Mouse (Mus musculus) megakaryocyte, adult 5-6 weeks (primary cell): ENCODE measurements at regions not wholly inside any gene's neighbourhood (a gene's known extent, or its start where the extent isn't known, plus 50 kb on each side); places are given as distances from the start of the nearest gene placed in this dataset.

Source experiments
- ATAC-seq: 2 replicates; pipeline ENCODE4 v1.8.0; 2016; ENCODE audit warnings: mild to moderate bottlenecking, inconsistent platforms; ENCODE audit not compliant: poor library complexity, severe bottlenecking

DNA sequence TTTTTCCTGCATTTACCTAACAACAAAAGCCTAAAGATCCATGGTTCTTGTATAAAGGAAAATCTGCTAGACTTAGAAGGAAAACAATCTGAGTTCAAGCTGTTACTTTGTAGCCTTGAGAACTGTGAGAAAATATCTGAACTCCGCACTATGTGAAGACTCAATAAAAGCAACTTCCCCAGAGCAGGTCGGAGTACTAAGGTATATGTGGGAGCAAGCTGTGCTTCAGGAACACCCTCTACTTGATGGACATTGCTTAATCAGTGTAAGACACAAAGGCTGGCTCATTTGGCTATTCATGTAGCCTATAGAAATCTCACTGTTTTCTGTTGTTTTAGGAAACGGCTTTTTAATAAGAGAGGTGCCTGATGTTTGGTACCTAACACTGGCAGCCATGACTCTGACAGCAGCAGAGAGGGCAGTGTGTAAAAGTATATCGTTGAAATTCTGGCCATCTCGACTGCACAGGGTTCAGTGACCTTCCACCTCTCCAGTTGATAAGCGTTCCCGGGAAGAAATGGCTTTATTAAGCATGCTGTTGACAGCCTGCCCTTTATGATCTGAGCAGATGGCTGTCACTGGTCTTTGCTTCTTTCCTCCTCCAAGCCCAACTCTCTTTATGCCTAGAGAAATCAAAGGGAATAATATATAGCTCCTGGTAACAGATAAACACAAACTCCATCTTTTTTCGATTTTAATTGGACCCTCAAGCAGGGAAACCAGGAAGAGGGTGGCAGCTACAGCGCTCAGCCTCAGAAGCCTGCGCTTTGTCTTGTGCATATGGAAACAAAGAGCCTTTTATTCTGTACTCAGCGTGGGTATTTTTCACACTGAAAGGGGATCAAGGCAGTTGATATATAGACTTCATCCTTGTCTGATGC lies 443.7 kb upstream of the Sel1l start:
- ATAC-seq: no peak

DNA sequence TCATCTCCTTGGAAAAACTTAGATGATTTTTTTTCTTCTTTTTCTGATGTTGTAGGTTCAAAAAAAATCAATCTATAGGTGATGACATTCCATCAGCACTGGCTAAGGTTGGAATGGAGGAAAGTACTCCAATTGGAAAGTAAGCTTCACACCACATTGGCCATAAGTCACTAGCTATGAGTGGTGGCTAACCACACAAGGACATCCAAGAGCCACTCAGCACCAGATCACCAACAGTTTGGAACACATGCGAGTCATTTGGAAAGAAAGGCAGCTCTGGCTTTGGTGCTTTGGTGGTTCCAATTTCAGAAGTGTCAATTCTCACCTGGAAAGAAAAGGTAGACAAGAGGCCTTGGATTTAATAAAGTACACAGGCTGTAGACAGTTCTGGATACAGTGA lies 442.5 kb upstream of the Sel1l start:
- no peak for ATAC-seq

DNA sequence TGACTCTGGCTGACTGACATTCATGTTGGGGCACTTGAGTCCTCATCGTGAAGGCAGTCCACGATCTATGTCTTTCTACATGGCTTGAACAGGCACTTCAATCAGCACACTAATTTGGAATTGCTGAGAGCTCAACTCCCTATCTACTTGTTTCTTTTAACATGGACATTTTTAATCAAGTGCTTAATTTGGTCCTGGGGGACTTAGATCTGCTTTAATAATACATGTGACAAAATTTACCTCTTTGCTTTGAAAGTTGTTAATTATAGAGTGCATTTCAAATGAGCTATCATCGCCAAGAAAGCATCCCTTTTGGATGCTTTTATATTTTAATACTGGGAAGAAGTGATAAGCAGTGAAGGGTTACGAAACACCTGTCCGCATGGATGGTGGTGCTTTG lies 436.6 kb upstream of the Sel1l start:
- ATAC-seq: no peak

DNA sequence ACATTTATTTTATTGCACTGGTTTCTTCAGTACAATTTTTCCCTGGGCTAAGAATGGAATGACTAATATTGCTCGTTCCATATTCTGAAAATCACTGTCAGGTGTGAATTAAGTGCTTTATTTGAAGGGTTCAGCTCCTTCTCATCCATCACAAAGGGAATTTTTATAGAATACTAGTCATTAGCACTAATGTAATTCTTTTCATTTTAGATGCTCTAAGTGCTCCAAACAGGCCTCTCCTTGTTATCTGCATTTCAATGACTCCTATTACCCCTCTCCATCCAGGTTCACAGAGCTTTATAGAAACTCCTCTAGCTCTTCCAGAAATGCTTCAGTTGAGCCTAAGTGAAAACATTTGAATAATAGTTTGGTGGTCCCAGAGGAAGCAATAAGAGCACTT lies 431.5 kb upstream of the Sel1l start:
- no peak for ATAC-seq

DNA sequence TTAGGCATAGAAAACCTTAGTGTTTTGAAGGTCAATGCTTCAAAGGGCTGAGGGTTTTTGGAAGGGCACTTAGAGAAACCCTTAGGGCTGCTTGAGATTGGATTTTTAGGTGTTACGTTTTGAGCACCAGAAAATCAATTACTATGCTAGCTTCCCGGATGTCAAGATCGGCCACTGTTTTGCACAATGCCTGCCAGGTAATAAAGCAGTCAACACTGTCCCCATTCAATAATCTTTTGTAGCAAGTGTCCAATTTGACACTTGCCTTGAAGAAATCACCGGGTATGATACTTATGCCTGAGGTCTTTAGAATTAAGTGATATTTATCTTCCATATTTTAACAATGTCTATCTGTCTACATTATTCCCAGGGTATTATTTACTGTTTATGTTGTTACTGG lies 403.0 kb upstream of the Sel1l start:
- ATAC-seq: no peak

DNA sequence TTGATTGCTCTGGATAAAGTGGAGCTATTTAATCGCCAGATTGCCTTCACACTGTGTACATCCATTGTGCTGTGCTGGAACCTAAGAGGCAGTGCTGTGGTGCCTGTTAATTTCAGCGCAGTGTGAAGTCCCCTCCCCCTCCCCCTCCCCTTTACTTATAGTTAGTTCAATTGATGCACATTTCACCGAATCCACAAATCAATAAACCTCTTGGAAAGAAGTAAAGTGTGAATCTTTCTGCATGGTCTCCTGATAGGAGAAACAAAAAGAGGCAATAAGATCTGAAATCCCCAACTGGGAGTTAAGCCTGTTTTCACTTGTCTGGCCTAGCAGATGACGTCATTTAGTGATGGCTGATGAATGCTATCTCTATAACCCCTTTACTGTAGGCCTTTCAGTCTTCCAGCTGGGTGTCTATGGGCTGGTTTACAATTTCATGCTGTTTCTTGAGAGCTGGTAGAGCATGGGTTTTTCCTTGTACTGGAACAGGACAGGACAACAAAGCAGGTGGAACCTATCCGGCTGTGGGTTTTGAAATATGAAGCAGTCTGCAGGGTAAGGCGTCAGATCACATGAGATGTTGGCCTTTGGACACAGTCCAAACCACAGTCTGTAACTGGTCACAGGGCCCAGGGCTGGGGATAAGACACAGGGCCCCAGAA lies 398.0 kb upstream of the Sel1l start:
- no peak for ATAC-seq

DNA sequence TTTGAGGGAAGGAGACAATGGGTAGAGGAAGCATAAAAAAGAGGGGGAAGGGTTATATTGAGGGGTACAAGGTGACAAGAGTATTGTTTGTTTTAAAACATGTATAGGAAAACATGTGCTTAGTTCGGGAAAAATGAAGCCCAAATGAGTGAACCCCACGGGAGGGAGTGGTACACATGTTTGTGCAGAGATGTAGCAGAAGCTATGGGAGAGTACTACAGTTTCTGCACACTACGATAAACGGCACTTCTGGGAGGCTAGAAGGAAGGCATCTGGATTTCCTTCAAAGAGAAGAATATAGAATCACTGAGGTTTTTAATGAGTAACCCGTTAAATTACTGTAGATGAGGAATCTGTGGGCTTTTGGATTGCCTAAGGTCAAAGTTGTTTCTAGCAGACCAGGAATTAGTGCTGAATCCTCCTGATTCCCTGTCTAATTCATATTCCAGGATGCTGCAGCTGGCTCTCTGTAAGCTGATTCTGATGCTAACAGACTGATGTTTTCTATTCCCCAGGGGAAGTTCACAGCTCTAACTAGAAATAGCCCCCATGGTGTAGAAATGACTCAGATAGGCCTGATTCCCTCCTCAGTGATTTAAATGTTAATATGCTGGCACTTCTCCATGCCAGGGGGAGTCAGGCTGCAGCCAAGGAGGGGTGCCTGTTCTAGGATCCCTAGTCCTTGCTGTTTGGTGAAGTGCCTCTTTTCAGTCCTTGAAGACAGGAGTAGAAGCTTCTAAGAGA lies 391.2 kb upstream of the Sel1l start:
- no peak for ATAC-seq

DNA sequence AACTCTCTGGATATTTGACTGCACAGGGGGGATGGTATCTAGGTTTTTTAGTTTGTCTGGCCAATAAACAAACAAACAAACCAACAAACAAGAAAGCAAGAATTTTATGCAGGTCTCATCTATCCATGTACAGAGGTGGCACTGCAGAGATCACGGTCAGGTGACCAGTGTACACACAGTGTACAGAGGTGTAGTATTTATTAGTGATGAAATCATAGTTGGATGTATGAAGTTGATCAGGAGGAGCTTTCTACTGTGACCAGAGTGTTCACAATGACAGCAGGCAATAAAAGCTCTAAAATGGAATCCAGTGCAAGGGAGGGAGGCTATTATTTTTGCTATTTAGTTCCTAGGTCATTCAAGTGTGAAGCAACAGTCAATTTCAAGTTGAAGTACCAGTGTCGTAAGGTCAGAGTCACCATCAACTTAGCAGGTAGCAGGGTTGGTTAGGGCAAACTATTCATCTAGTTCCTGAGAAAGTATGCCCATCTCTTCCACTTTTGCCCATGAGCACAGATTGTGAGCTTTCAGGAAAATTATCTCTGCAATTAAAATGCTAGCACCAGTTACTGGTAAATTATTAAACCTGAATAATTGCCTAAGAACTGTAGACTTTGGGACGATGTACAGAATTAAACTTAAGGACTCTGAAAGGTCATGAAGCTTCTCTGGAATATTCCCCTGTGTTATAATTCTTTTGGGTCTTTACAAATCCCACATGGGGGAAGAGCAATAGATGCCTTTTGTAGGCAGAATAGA lies 384.9 kb upstream of the Sel1l start:
- ATAC-seq: no peak

DNA sequence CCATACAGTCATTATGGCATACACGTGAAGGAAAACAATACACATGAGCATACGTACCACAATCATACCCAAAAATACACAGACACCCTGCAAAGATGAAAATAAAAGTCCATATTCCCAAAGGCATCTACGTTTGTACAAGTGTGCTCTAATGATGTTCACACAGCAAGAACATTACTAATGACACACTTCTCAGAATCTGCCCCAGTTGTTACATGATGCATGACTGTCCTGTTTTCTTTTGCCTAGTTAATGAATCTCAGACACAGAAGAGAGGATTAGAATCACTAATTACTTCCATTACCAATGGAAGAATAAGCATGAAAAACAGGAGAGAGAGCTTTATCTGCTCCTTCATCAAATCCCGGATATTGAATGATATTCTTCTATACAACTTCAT lies 379.6 kb upstream of the Sel1l start:
- no peak for ATAC-seq

DNA sequence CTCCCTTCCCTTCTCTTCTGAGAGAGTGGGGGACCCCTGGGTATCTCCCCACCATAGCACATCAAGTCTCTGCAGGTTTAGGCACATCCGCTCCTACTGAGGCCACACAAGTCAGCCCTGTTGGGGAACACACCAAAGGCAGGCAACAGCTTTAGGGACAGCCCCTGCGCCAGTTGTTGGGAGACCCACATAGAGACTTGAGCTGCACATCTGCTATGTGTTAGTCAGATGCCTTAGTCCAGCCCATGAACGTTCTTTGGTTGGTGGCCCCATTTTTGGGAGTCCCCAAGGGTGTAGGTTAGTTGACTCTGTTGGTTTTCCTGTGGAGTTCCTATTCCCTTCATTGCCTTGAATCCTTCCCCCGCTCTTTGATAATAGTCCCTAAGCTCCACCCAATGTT lies 354.4 kb upstream of the Sel1l start:
- ATAC-seq: no peak

DNA sequence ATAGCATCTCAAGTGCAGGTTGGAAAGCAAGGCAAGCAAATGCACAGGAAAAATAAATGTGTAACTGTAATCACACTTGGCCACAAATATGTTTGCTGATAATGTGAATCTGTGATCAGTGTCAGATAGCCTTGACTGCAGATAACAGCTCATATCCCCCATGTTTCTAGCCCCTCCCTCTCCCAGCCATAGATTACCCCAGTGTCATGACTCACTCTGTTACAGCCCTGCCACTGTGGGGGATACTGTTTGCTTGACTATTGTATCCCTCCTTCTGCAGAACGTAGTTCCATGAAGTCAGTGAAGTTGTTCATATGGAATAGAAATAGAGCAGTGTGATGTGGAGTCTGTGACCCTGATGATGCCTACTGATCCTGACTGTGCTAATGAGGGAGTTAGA lies 351.6 kb upstream of the Sel1l start:
- ATAC-seq: no peak

DNA sequence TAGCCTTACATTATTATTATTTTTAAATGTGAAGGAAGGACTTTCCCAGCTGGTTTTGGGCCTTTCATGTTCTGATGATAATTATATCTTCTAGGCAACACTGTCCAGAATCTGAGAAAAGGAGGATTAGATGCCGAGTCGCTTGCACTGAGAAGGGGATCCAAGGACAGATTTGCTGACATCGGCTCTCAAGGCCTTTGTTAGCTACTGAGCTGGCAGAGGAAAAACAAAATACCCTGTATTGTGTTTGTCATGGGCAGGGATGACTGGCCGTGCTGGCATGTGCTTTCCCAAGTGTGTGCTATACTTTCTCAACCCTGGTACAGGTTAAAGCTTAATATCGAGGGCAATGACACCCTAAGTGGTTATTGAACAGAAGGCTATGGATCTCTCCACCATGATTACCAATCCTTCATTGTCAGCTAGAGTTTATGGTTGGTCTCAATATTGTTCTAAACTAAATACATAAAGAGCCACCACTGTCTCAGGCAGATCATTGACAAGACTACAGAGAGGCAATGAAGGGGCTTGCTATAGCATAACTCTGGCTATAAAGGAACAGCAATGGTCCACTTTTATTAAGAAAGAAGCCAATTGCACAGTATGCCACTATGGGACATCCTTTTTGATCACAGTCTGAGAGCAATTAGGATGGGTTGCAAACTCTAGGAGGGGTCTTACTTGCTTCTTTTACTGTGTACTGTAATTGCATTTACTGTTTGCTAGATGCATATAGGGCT lies 350.0 kb upstream of the Sel1l start:
- no peak for ATAC-seq

DNA sequence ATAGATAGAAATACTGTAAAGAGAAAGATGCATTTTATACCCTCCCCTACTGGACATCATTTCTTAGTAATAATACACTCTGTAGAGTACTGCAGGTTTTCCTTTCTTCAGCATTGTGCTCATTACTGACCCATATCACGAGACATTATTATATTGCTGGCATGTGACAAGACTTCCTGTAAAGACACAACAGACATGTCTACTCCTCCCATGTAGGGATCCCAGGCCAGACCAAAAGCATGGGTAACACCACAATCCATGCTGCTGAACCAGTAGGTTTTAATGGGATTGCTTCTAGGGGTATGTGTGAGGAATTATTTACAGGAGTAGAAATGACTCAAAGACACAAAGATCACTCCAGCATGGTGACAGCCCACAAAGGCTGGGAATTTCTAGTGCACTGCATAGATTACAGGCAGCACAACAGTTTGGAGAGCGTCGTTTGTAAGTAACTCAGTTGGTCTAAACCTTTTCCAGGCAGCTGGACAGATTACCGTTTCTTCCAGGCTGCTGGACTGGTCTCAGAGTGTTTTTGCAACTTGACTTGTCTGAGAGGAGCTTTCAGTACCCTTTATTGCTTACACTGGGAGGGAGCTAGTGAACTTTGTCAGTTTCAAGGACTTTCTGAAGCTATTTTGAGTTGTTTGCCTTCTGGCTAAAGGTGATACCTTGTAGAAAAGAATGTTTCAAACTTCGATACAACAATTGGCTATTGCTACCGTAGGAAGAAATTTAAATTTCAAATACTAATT lies 345.2 kb upstream of the Sel1l start:
- ATAC-seq: no peak

DNA sequence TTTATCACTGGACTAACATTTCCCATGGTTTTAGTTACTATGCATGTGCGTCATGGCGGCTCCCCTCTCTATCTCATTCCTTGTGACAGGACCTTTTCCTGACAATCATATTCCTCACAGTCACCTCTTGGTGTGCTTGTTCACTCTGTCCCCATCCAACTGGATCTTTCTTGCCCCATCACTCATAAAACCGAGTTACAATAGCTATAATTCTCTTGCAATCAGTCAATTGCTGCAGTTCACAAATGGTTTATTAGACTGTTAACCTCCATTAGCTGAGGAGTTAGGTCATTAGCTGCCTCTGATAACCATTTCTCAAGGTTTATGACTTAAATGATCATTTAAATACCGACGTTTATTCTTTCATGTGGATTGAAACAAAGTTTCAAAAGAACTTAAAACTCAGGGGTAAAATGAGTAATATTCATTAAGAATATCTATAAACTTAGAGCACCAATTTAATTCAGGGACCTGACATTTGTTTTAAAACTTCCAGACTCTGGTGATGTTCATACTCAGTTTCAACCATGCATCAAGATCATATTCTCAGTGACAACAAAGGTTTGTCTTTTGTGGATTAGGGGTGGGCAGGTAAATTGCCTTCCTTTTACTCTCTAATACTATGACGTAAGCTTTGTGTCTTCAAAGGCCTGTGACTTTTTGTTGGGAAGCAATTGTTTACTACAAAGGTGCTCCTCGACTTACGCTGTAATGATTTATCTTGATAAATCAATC lies 344.4 kb upstream of the Sel1l start:
- ATAC-seq: no peak

DNA sequence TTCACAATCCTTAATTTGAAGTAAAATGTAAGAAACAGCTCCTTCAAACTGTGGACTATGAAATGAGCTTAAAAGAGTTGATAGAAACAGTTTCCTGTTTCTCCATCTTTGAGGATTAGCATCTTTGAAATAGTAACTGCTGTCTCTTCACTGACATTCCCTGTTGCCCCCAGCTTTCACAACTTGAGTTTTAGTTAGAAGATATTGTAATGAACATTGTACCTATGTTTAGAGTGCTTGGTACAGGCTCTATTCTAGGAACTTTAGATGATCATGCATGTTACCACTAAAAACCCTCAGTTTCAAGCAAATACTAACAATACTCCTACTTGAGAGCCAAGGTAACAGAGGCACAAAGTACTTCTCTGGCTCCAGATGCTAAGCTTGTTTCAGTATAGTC lies 340.1 kb upstream of the Sel1l start:
- ATAC-seq: no peak

DNA sequence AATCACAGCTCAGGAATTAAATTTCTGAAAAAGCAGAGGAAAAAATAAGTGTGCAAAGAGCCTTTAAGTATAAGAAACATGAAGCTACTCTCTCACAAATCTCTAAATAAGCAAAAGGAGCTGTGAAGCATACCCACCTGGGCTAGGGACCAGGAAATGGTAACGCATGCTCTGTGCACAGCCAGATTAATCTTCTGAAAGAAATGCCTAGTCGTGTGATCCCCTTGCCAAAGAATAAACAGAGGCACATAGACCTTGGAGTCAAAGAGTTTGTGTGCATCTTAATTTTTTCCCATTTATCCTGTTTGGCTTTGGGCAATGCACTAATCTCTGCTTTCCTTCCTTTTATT lies 338.2 kb upstream of the Sel1l start:
- ATAC-seq: no peak

DNA sequence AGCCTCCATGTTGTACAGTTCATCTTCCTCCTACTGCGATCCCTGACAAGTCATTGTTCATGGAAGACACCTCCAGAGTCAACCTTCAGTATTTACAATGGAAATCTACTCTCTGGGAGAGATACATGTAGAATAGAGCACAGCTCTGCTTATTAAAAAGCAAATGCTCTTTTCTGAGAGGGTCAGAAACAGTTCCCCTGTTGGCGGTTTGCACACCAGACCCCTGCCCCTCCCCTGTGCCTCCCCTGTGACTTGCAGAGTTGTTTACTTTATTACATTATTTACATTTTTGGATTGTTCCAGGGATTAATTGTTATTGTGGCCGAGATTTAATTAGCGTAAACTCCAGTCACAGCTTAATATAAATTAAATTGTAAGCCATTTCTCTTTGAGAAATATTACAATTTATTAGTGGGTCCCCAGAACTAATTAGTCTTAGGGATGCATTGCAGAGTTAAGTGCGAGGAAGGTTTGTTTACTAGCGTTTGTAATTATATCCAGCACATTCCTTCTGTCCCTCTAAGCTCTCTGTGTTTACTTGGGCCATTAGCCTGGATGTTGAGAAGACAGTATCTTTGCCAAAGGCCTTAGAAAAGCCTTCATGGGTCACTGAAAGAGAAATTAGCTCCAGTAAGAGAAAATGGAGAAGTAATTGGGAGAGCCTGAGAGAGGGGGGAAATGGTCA lies 337.6 kb upstream of the Sel1l start:
- ATAC-seq: no peak

DNA sequence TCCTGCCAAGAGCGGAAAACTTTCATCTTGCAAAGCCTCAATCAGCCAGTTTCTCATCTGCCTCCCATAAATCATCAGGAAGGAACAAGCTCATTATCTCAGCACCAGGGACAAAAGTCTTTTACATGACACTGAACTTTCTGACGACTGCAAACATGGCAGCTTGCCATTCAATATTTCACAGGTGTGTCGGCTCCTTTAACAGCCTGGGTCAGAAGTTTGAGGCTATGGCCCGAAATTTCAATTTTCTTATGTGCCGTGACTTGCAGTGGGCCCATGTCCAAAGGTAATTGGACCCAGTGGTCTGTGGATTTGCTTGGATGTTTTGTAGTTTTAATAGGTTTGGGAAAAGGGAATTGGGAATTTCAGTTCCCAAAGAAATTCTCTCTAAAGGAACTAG lies 330.3 kb upstream of the Sel1l start:
- ATAC-seq: no peak

DNA sequence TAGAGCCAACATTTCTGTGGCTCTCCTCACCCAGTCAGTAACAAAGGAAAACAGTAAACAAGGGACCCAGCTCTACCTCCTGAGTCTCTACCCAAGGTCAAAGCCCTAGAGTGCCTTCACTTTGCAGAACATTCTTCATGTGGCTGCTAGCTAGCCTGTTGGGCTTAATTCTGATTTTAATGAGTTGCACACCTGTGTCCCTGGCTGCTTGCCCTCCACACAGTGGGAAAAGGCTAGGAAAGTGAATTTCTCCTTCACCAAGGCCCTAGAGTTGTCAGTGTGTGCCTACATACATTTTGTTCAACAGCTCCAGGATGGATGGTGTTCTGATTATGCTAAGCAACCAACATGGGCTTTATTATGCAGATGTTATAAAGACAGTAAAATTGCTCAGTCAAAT lies 307.8 kb upstream of the Sel1l start:
- no peak for ATAC-seq
